Mouse (Mus musculus): ENCODE results near the gene Jazf1. TPM values are rescaled to one million over a fixed set of nuclear protein-coding genes. Genes with fewer than 3 reads are reported as not detected.

The Jazf1 gene
- polyA plus RNA-seq, 1 experiment from 2014 or later, result 16.2 TPM

DNA sequence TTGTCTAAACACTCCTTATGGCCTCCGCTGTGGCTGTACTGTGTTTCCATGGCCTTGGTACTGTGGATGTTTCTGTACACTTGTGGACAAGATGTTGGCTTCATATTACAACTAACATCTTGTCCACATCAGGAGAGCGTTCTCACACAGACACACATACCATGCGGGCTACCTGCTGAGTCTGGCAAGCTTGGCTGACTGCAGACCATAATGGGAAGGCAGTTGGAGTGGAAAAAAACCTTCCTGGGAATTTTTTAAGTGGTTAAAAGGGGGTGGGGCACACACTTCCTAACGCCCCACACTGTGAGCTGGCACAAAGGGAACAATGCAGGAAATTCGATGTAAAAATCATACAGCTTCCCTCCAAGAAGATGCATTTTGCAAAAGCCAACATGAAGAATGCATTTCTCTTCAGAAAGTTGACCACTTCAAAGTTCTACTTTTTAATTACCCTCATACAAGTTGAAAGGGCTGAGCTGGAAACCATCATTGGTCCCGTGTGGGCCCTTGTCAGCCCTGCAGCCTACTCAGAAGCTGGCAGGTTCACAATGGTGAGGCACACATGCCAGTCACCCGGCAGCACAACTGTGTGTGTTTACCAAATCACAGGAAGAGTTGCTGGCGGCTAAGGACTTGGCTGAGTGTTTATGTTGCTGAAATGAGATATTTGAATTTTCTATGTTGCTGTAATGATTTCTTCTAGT is 215.9 kb downstream of the Jazf1 start:
- H3K4me1 ChIP-seq, result peaks cover 45% of the 10 kb centered on the region
- no peaks in the 10 kb centered on the region for H3K9me3 ChIP-seq (replicated peaks)
- no peak overlapping the region for H3K4me2 ChIP-seq
- H3K4me3 ChIP-seq, result no peak overlapping the region
- ATAC-seq, result 0 out of 2 replicates have a peak, but pooled peaks have one; percentile 38
- no peaks in the 10 kb centered on the region for H3K36me3 ChIP-seq (ENCODE audit: poor library complexity, severe bottlenecking)
- H3K9ac ChIP-seq, result no peak overlapping the region
- 11% methylated on average over 8 of the region's 8 CpGs for WGBS
- peaks cover 60% of the 10 kb centered on the region for H3K27me3 ChIP-seq
- H3K27ac ChIP-seq, result peak overlapping the region; percentile 49

- peak overlapping the region; percentile 49 for H3K27ac ChIP-seq
- no peak overlapping the region for H3K9ac ChIP-seq
- H3K4me2 ChIP-seq, result no peak overlapping the region
- ATAC-seq, result no peak
- no peak overlapping the region for H3K4me3 ChIP-seq
- no peaks in the 10 kb centered on the region for H3K9me3 ChIP-seq (replicated peaks)
- H3K36me3 ChIP-seq (ENCODE audit: poor library complexity, severe bottlenecking), result no peaks in the 10 kb centered on the region
- H3K27me3 ChIP-seq, result peaks cover 58% of the 10 kb centered on the region
- H3K4me1 ChIP-seq, result peaks cover 39% of the 10 kb centered on the region
- 20% methylated on average over 3 of the region's 3 CpGs for WGBS
Measured at GRCm38 (mm10) chr6:52851975-52852374, 216.5 kb downstream of the Jazf1 start.

- Histone ChIP-seq H3K27ac (peak overlapping the region; percentile 73), H3K9me3 (replicated peaks) (no peaks in the 10 kb centered on the region)
Measured at GRCm38 (mm10) chr6:52851019-52851418, 217.4 kb downstream of the Jazf1 start.

GRCm38 (mm10) chr6:52848199-52848598 is 220.2 kb downstream of the Jazf1 start:
- no peak overlapping the region for H3K4me3 ChIP-seq
- 83% methylated on average over 6 of the region's 6 CpGs for WGBS
- H3K9me3 ChIP-seq (replicated peaks), result no peaks in the 10 kb centered on the region
- no peak for ATAC-seq
- H3K4me1 ChIP-seq, result peaks cover 30% of the 10 kb centered on the region
- H3K27me3 ChIP-seq, result peaks cover 55% of the 10 kb centered on the region
- no peak overlapping the region for H3K4me2 ChIP-seq
- no peak overlapping the region for H3K9ac ChIP-seq
- H3K36me3 ChIP-seq (ENCODE audit: poor library complexity, severe bottlenecking), result no peaks in the 10 kb centered on the region
- H3K27ac ChIP-seq, result no peak overlapping the region

More at GRCm38 (mm10) chr6:52851019-52851418, 217.4 kb downstream of the Jazf1 start:
- peak overlapping the region; percentile 15; the same call in 1 of the 2 replicates for H3K4me2 ChIP-seq
- no peak overlapping the region for H3K9ac ChIP-seq
- H3K4me3 ChIP-seq, result no peak overlapping the region
- ATAC-seq, result peak; percentile 75
- peaks cover 36% of the 10 kb centered on the region for H3K4me1 ChIP-seq
- H3K27me3 ChIP-seq, result peaks cover 57% of the 10 kb centered on the region
- H3K36me3 ChIP-seq (ENCODE audit: poor library complexity, severe bottlenecking), result no peaks in the 10 kb centered on the region
- WGBS, result 37% methylated on average over 5 of the region's 5 CpGs

- Histone ChIP-seq H3K4me2 (no peak overlapping the region), H3K27ac (no peak overlapping the region), H3K27me3 (peaks cover 65% of the 10 kb centered on the region), H3K9ac (no peak overlapping the region), H3K4me1 (peaks cover 11% of the 10 kb centered on the region), H3K9me3 (replicated peaks) (no peaks in the 10 kb centered on the region), H3K36me3 (ENCODE audit: poor library complexity, severe bottlenecking) (no peaks in the 10 kb centered on the region), H3K4me3 (no peak overlapping the region)
- WGBS, result 96% methylated on average over 2 of the region's 2 CpGs
- ATAC-seq, result no peak
Measured at GRCm38 (mm10) chr6:52846314-52846713, 222.1 kb downstream of the Jazf1 start.

GRCm38 (mm10) chr6:52844741-52845140 is 223.7 kb downstream of the Jazf1 start:
- H3K9me3 ChIP-seq (replicated peaks), result no peaks in the 10 kb centered on the region
- H3K36me3 ChIP-seq (ENCODE audit: poor library complexity, severe bottlenecking), result no peaks in the 10 kb centered on the region
- peaks cover 15% of the 10 kb centered on the region; the same call in 1 of the 2 replicates for H3K4me1 ChIP-seq
- no peak for ATAC-seq
- peaks cover 80% of the 10 kb centered on the region for H3K27me3 ChIP-seq
- H3K27ac ChIP-seq, result no peak overlapping the region
- 91% methylated on average over 3 of the region's 3 CpGs for WGBS
- H3K4me2 ChIP-seq, result no peak overlapping the region
- no peak overlapping the region for H3K9ac ChIP-seq
- no peak overlapping the region for H3K4me3 ChIP-seq

DNA sequence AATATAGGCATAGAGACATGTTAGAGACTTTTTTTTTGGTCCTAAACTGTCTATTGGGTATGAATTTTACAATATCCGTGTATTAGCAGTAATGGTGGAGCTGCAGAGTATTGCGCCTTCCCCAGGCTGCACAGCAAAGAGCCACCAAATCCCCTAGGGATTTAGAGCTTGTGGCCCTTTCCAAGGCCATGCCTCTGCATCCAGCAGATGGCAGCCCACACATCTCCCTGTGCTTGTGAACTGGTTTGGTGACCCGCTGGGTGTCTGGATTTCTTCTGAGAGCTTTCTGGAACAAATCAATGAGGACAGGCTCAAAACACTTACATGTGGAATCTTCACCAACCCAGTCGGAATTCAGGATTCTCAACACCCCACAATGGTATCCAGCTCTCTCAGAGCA is 225.4 kb downstream of the Jazf1 start:
- Histone ChIP-seq H3K4me3 (no peak overlapping the region), H3K36me3 (ENCODE audit: poor library complexity, severe bottlenecking) (no peaks in the 10 kb centered on the region), H3K4me1 (peaks cover 30% of the 10 kb centered on the region), H3K27me3 (peaks cover 74% of the 10 kb centered on the region), H3K9me3 (replicated peaks) (no peaks in the 10 kb centered on the region), H3K4me2 (no peak overlapping the region), H3K9ac (no peak overlapping the region), H3K27ac (no peak overlapping the region)
- WGBS, result 61% methylated on average over 4 of the region's 4 CpGs
- no peak for ATAC-seq

GRCm38 (mm10) chr6:52842598-52842997 is 225.8 kb downstream of the Jazf1 start:
- Histone ChIP-seq H3K27ac (no peak overlapping the region), H3K9ac (no peak overlapping the region), H3K36me3 (ENCODE audit: poor library complexity, severe bottlenecking) (no peaks in the 10 kb centered on the region), H3K4me3 (no peak overlapping the region), H3K27me3 (peaks cover 76% of the 10 kb centered on the region), H3K9me3 (replicated peaks) (no peaks in the 10 kb centered on the region), H3K4me2 (no peak overlapping the region), H3K4me1 (peaks cover 34% of the 10 kb centered on the region)
- no peak for ATAC-seq
- 81% methylated on average over 6 of the region's 6 CpGs for WGBS

DNA sequence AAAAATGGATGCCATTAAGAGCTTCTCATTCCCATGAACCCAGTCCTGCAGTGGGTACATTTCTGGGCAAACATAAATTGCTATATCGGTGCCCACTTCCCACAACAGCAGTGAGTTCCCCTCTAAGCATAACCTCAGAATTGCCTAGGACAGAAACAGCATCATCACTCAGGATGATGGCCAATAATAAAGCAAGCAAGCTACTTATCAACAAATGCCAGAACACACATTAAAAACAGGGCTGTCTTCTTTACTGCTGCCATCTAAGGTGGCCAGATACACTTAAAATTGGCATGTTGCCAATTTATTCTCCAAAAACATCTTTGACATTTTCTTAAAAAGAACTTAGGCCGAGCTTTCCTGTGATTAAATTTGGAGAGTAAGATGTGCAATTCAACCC is 226.8 kb downstream of the Jazf1 start:
- WGBS, result 87% methylated on average over 2 of the region's 2 CpGs
- H3K27ac ChIP-seq, result no peak overlapping the region
- H3K27me3 ChIP-seq, result peaks cover 79% of the 10 kb centered on the region
- H3K9ac ChIP-seq, result no peak overlapping the region
- no peak overlapping the region for H3K4me2 ChIP-seq
- H3K4me3 ChIP-seq, result no peak overlapping the region
- no peaks in the 10 kb centered on the region for H3K36me3 ChIP-seq (ENCODE audit: poor library complexity, severe bottlenecking)
- H3K9me3 ChIP-seq (replicated peaks), result no peaks in the 10 kb centered on the region
- H3K4me1 ChIP-seq, result peaks cover 34% of the 10 kb centered on the region
- no peak for ATAC-seq

DNA sequence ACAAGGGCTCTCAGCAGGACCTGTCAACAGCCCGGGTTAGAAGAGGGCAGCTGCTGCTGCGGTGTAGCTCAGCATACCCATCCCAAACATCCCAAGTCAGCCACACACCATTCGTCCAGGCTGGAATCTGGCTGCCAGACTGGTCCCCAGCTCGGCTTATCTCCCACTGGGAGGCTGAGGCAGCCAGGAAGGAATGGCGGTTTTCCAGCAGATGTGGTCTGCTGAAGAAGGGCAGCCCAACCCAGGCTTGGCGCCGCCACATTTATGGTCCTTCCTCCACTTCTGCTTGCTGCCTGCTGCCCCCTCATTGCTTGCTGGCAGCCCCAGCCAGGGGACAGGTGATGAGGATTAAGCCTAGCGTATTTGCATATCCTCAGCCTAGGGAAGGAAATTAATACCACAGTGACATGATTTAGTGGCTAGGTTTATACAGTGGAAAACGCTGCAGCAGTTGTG is 227.8 kb downstream of the Jazf1 start:
- Histone ChIP-seq H3K4me3 (no peak overlapping the region), H3K36me3 (ENCODE audit: poor library complexity, severe bottlenecking) (no peaks in the 10 kb centered on the region), H3K9me3 (replicated peaks) (no peaks in the 10 kb centered on the region), H3K27me3 (peaks cover 80% of the 10 kb centered on the region), H3K9ac (no peak overlapping the region), H3K4me2 (no peak overlapping the region), H3K27ac (no peak overlapping the region), H3K4me1 (peaks cover 38% of the 10 kb centered on the region)
- no peak for ATAC-seq
- WGBS, result 28% methylated on average over 9 of the region's 9 CpGs

DNA sequence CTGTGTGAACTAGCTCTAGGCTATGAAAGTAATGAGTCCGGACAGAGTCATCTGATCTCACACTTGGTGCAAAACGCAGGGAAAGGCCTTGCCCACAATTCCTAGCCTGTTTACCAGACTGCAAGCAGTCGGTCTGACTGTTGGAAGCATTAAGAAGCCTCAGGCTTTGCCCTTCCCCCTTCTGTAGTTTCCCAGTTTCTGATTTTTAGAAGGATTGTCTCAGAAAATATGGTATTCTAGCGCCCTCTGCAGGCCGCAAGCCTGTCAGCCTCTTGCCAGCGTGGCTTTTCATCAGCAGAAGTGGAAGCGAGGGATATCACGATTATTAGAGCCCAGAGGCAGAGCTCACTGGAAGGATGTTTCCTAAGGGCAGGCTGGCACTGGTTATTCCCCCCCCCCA is 229.7 kb downstream of the Jazf1 start:
- WGBS, result 2% methylated on average over 8 of the region's 8 CpGs
- Histone ChIP-seq H3K27me3 (peaks cover 66% of the 10 kb centered on the region), H3K27ac (no peak overlapping the region), H3K4me3 (no peak overlapping the region), H3K4me1 (peaks cover 38% of the 10 kb centered on the region), H3K36me3 (ENCODE audit: poor library complexity, severe bottlenecking) (no peaks in the 10 kb centered on the region), H3K9ac (no peak overlapping the region), H3K4me2 (no peak overlapping the region), H3K9me3 (replicated peaks) (no peaks in the 10 kb centered on the region)
- ATAC-seq, result peak; percentile 68

- no peak for ATAC-seq
- WGBS, result 51% methylated on average over 4 of the region's 4 CpGs
- no peak overlapping the region for H3K9ac ChIP-seq
- no peaks in the 10 kb centered on the region for H3K36me3 ChIP-seq (ENCODE audit: poor library complexity, severe bottlenecking)
- H3K27me3 ChIP-seq, result peaks cover 65% of the 10 kb centered on the region
- H3K4me3 ChIP-seq, result no peak overlapping the region
- no peak overlapping the region for H3K4me2 ChIP-seq
- H3K27ac ChIP-seq, result no peak overlapping the region
- peaks cover 38% of the 10 kb centered on the region for H3K4me1 ChIP-seq
- no peaks in the 10 kb centered on the region for H3K9me3 ChIP-seq (replicated peaks)
Measured at GRCm38 (mm10) chr6:52837792-52838191, 230.6 kb downstream of the Jazf1 start.
